Comparison of ENCODE assay signal across 8 mouse cellular contexts in genomic region chr2:181288691-181289090, GRCm38 (mm10). TPM values are rescaled to one million over a fixed set of nuclear protein-coding genes. Genes with fewer than 3 reads are reported as not detected.
DNase-seq lines count a peak whose midpoint lies in the region; ATAC-seq and TF ChIP-seq lines count a peak whose summit lies in the region.

No protein-coding gene starts in this region.

- 71% methylated on average over 3 of the region's 3 CpGs for whole genome bisulfite sequencing in embryonic facial prominence, embryonic 14.5 days
- 59% methylated on average over 3 of the region's 3 CpGs for WGBS in kidney, embryonic 16.5 days
- WGBS in neural tube, embryonic 13.5 days = 69% methylated on average over 3 of the region's 3 CpGs

- no peaks in the 10 kb centered on the region for H3K9me3 ChIP-seq in embryonic facial prominence, embryonic 14.5 days (ENCODE audit: control insufficient read depth, low read length)
- no peaks in the 10 kb centered on the region for H3K9me3 ChIP-seq in kidney, embryonic 16.5 days (ENCODE audit: low read length)
- H3K9me3 ChIP-seq in neural tube, embryonic 13.5 days = no peaks in the 10 kb centered on the region

- H3K36me3 ChIP-seq in embryonic facial prominence, embryonic 14.5 days (ENCODE audit: control insufficient read depth, insufficient read depth, low read length) = peaks cover 10% of the 10 kb centered on the region
- peaks cover 11% of the 10 kb centered on the region; the same call in 1 of the 2 replicates for H3K36me3 ChIP-seq in kidney, embryonic 16.5 days (ENCODE audit: insufficient read depth, low read length)
- H3K36me3 ChIP-seq in neural tube, embryonic 13.5 days = peaks cover 18% of the 10 kb centered on the region; the same call in 1 of the 2 replicates

- intact Hi-C loops in left cerebral cortex, adult 2 months (cut with DNase I) = no loop called here
- intact Hi-C loops in left cerebral cortex, postnatal 14 days (cut with DNase I) = no loop called here

- DNase-seq in left cerebral cortex, adult 2 months (ENCODE audit: extremely low spot score in 1 of 2, low spot score in 2 of 2) = no peak
- DNase-seq in left cerebral cortex, postnatal 14 days (ENCODE audit: low spot score in 2 of 2) = no peak
- DNase-seq in embryonic facial prominence, embryonic 14.5 days (ENCODE audit: low spot score) = no peak
- no peak for DNase-seq in urinary bladder, postnatal 10 days (ENCODE audit: low spot score)
- no peak for DNase-seq in retina, postnatal 1 day
- DNase-seq in frontal cortex, adult 2 months (ENCODE audit: extremely low spot score in 1 of 2, low spot score in 1 of 2) = no peak

- H3K9ac ChIP-seq in embryonic facial prominence, embryonic 14.5 days (ENCODE audit: low read depth, low read length) = peak overlapping the region; percentile 65
- H3K9ac ChIP-seq in kidney, embryonic 16.5 days (replicated peaks; ENCODE audit: low read length) = peak overlapping the region; percentile 70
- peak overlapping the region; percentile 91; the same call in 1 of the 2 replicates for H3K9ac ChIP-seq in neural tube, embryonic 13.5 days

- TF ChIP-seq CTCF in left cerebral cortex, adult 2 months (IDR thresholded peaks at IDR 0.05) = no peak

- peak overlapping the region; percentile 72 for H3K4me2 ChIP-seq in embryonic facial prominence, embryonic 14.5 days (ENCODE audit: low read depth, low read length)
- H3K4me2 ChIP-seq in kidney, embryonic 16.5 days (replicated peaks; ENCODE audit: low read depth, low read length) = peak overlapping the region; percentile 77
- peak overlapping the region; percentile 63 for H3K4me2 ChIP-seq in neural tube, embryonic 13.5 days

- no peaks in the 10 kb centered on the region for H3K27me3 ChIP-seq in embryonic facial prominence, embryonic 14.5 days (replicated peaks; ENCODE audit: control insufficient read depth, insufficient read depth, low read length)
- H3K27me3 ChIP-seq in kidney, embryonic 16.5 days (ENCODE audit: insufficient read depth, low read length) = no peaks in the 10 kb centered on the region
- H3K27me3 ChIP-seq in neural tube, embryonic 13.5 days = no peaks in the 10 kb centered on the region

- no peak overlapping the region for H3K27ac ChIP-seq in left cerebral cortex, adult 2 months
- H3K27ac ChIP-seq in embryonic facial prominence, embryonic 14.5 days (replicated peaks; ENCODE audit: low read depth, low read length) = peak overlapping the region; percentile 98; the same call in 1 of the 2 replicates
- H3K27ac ChIP-seq in kidney, embryonic 16.5 days (ENCODE audit: low read length) = no peak overlapping the region
- H3K27ac ChIP-seq in neural tube, embryonic 13.5 days (replicated peaks) = no peak overlapping the region

- H3K4me3 ChIP-seq in left cerebral cortex, adult 2 months = peak overlapping the region; percentile 92
- H3K4me3 ChIP-seq in embryonic facial prominence, embryonic 14.5 days (ENCODE audit: low read depth, low read length) = peak overlapping the region; percentile 72
- peak overlapping the region; percentile 75 for H3K4me3 ChIP-seq in kidney, embryonic 16.5 days (ENCODE audit: low read length)
- peak overlapping the region; percentile 69 for H3K4me3 ChIP-seq in neural tube, embryonic 13.5 days

- peaks cover 16% of the 10 kb centered on the region for H3K4me1 ChIP-seq in embryonic facial prominence, embryonic 14.5 days (ENCODE audit: control insufficient read depth, insufficient read depth, low read length)
- peaks cover 11% of the 10 kb centered on the region for H3K4me1 ChIP-seq in kidney, embryonic 16.5 days (ENCODE audit: insufficient read depth, low read length)
- peaks cover 23% of the 10 kb centered on the region for H3K4me1 ChIP-seq in neural tube, embryonic 13.5 days (replicated peaks)

- ATAC-seq in embryonic facial prominence, embryonic 14.5 days (ENCODE audit: low read depth) = no peak
- no peak for ATAC-seq in kidney, embryonic 16.5 days (ENCODE audit: low FRiP score, low TSS enrichment)
- no peak for ATAC-seq in neural tube, embryonic 13.5 days (ENCODE audit: low read depth)

RNA-seq across cellular contexts. Expression of gene Gmeb2, which starts 0.9 kb away (rescaled TPM):
- 10 to 100 TPM; 27.1 to 27.3 TPM for total RNA-seq in left cerebral cortex, adult 2 months (2021)
- 10 to 100 TPM; 18.3 to 20.0 TPM for total RNA-seq in left cerebral cortex, postnatal 14 days (2021)
- 13.5 and 15.9 TPM in 2 replicates for polyA plus RNA-seq in embryonic facial prominence, embryonic 14.5 days (2014; fragmentation: Nextera tagmentation; extraction: Ambion mirVana)
- 15.7 and 18.7 TPM in 2 replicates for polyA plus RNA-seq in kidney, embryonic 16.5 days (2015; fragmentation: Nextera tagmentation; extraction: Ambion mirVana)
- 15.1 and 15.4 TPM in 2 replicates for polyA plus RNA-seq in neural tube, embryonic 13.5 days (2015; fragmentation: Nextera tagmentation; extraction: Ambion mirVana)
- polyA plus RNA-seq in frontal cortex, adult 2 months (2012; rRNA removed) = 20.8 and 21.7 TPM in 2 replicates

RNA-seq across cellular contexts. Expression of gene Stmn3, which starts 25.6 kb away (rescaled TPM):
- total RNA-seq in left cerebral cortex, adult 2 months (2021) = 100 to 1,000 TPM; 633 to 653 TPM
- 100 to 1,000 TPM; 839 to 875 TPM for total RNA-seq in left cerebral cortex, postnatal 14 days (2021)
- 69.4 and 72.7 TPM in 2 replicates for polyA plus RNA-seq in embryonic facial prominence, embryonic 14.5 days (2014; fragmentation: Nextera tagmentation; extraction: Ambion mirVana)
- polyA plus RNA-seq in kidney, embryonic 16.5 days (2015; fragmentation: Nextera tagmentation; extraction: Ambion mirVana) = 3.7 and 7.7 TPM in 2 replicates
- polyA plus RNA-seq in neural tube, embryonic 13.5 days (2015; fragmentation: Nextera tagmentation; extraction: Ambion mirVana) = 1,090 and 1,260 TPM in 2 replicates
- polyA plus RNA-seq in frontal cortex, adult 2 months (2012; rRNA removed) = 725 and 731 TPM in 2 replicates

RNA-seq across cellular contexts. Expression of gene Rtel1, which starts 30.8 kb away (rescaled TPM):
- 10 to 100 TPM; 26.1 to 38.5 TPM for total RNA-seq in left cerebral cortex, adult 2 months (2021)
- 10 to 100 TPM; 23.3 to 24.8 TPM for total RNA-seq in left cerebral cortex, postnatal 14 days (2021)
- polyA plus RNA-seq in embryonic facial prominence, embryonic 14.5 days (2014; fragmentation: Nextera tagmentation; extraction: Ambion mirVana) = 37.1 and 48.8 TPM in 2 replicates
- 51.2 and 57.9 TPM in 2 replicates for polyA plus RNA-seq in kidney, embryonic 16.5 days (2015; fragmentation: Nextera tagmentation; extraction: Ambion mirVana)
- 28.8 and 30.1 TPM in 2 replicates for polyA plus RNA-seq in neural tube, embryonic 13.5 days (2015; fragmentation: Nextera tagmentation; extraction: Ambion mirVana)
- polyA plus RNA-seq in frontal cortex, adult 2 months (2012; rRNA removed) = 71.9 and 77.1 TPM in 2 replicates

RNA-seq across cellular contexts. Expression of gene Helz2, which starts 46.9 kb away (rescaled TPM):
- total RNA-seq in left cerebral cortex, adult 2 months (2021) = 1 to 10 TPM; 2.3 to 4.3 TPM
- total RNA-seq in left cerebral cortex, postnatal 14 days (2021) = 1 to 10 TPM; 1.8 to 2.1 TPM
- 1.3 TPM in 2 replicates for polyA plus RNA-seq in embryonic facial prominence, embryonic 14.5 days (2014; fragmentation: Nextera tagmentation; extraction: Ambion mirVana)
- 1.9 and 2.0 TPM in 2 replicates for polyA plus RNA-seq in kidney, embryonic 16.5 days (2015; fragmentation: Nextera tagmentation; extraction: Ambion mirVana)
- 0.22 and 0.32 TPM in 2 replicates for polyA plus RNA-seq in neural tube, embryonic 13.5 days (2015; fragmentation: Nextera tagmentation; extraction: Ambion mirVana)
- polyA plus RNA-seq in frontal cortex, adult 2 months (2012; rRNA removed) = 3.0 TPM in 2 replicates
